Mouse (Mus musculus) right cerebral cortex, postnatal 10 days (tissue): ENCODE data around the gene Rasa4.
"Not testable (repeated sequence)": the region's sequence is repeated elsewhere in the genome, so short reads cannot be mapped to it uniquely, and the experiment has no call there.

Source experiments
- DNase-seq, 2 experiments: peaks; one replicate each; pipeline ENCODE4 v3.0.0; 2021; ENCODE audit warnings: low spot score in 2 of 2

Gene Rasa4

DNA sequence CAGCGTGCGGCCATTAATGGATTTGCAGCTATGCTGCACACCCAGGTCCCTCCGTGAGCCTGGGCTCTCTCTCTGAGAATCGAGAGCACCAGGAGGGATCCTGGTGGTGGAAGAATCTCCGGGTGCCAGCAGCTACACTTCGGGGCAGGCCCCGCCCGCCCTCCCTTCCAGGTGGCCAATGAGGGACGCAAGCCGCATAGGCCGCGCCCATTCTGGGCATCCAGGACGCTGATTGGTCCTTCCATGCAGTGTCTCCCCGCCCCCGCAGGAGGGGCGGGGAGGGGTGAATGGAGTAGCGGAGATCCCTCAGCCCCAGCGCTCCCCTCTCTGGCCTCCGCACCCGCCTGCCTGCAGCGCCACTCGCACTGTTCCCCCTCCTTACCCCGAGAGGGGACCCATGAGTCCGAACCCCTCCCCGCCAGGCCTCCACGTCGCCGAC is at the start of gene Rasa4:
TSS of gene Rasa4 (plus strand) at position 248 of the 439 bp plus-strand sequence.
- DNase-seq, result peak; percentile 97

DNA sequence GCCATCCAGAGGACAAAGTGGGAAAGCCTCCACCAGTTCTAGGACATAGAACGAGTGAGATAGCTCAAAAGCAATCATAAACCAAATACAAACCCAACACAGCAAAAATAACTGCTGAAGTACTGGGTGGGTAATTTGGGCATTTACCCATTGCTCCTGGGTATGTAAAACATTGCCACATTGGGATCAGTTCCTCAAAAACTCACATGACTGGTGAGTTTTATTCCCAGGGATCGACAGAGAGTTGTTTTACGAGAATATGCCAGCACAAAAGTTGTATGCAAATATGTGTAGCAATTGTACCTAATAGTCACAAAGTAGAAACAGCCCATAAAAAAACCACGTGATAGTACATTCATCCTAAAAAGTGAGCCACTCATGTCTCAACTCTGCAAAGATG is 48.8 kb upstream of the Rasa4 start:
- no peak for DNase-seq

DNA sequence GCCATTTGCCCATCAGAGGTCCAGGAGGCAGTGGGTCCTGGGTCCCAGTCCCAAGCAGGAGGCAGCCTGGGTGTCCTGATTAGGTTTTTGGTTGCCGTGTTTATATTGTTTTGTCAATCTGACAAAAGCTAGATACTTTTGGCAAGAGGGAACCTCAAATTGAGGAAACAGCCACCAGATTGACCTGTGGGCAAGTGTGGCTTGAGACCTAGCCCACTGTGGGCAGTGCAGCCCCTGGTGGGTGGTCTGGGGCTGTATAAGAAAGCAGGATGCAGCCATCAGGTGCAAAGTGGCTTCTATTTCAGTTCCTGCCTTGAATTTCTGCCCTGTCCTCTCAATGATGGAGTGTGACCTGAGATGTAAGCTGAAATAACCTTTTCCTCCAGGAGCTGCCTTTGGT is 48.4 kb upstream of the Rasa4 start:
- DNase-seq, result no peak

DNA sequence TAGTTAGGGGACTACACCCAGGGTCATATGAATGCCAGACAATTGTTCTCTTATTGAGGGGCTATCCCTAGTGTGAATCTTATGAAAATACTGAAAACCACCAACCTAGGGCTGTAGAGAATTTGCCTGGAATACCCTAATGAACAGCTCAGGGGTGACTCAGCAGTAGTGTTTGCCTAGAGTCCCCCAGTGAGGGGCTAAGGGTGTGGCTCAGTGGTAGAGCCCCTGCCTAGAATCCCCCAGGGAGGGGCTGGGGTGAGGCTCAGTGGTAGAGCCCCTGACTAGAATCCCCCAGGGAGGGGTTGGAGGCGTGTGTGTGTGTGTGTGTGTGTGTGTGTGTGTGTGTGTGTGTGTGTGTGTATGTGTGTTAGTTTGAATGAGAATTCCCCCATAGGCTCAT is 47.0 kb upstream of the Rasa4 start:
- no peak for DNase-seq

DNA sequence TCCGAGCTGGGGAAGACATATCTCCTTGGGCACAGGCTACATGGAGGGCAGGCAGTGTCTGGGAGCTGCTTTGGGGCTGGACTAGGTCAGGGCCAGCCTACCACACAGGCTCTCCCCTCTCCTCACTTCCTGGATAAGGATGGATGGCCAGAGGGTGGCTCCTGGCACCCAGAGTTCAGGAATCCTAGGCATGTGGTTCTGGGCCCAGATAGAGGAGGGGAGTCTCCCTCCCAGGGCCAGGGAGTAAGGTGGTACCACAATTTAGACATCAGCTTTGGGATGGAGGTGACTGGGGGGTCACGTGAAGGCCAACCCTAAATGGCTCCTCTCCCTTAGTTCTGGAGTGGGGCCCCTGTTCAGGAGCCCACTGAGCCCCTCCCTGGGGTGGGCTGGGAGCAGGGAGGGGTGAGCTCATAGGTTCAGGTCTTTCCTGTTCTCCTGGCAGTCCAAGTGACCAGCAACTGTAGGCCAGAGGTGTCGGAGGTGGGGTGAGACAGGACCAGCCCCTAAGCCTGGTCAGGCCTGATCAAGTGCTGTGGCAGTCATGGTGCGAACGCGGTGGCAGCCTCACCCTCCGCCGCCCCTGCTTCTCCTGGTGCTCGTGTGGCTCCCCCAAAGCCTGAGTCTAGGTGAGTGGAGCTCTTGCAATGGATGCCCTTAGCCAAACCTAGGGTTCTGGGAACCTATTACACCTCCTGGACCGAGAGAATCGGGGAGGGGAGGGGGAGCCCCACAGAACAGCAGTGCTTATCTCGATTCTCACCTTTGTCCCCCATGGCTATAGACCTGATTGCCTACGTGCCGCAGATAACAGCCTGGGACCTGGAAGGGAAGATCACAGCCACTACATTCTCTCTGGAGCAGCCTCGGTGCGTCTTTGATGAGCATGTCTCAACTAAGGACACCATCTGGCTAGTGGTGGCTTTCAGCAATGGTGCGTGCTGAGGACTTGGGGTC is 45.2 kb upstream of the Rasa4 start, which contains the start of gene Upk3b:
TSS of gene Upk3b (plus strand) at position 239 of the 957 bp plus-strand sequence.
- no peak for DNase-seq

DNA sequence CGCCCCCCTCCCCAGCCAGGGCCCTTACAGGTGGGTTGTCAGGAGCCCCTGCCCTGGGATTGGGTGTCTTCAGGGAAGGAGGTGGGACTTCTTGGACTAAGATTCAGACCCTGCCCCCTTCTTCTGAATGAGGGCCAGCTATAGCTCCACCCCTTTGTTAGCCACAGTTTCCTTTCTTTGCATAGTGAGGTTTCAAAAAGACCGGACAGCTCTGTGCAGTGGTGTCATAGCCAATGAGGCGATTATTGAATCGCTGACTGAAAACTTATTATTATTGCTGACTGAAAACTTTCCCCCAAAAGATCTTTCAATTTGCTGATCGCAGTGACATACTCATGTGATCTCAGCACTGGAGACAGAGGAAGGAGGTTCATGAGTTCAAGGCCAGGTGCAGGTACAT is 43.5 kb upstream of the Rasa4 start:
- no peak for DNase-seq

DNA sequence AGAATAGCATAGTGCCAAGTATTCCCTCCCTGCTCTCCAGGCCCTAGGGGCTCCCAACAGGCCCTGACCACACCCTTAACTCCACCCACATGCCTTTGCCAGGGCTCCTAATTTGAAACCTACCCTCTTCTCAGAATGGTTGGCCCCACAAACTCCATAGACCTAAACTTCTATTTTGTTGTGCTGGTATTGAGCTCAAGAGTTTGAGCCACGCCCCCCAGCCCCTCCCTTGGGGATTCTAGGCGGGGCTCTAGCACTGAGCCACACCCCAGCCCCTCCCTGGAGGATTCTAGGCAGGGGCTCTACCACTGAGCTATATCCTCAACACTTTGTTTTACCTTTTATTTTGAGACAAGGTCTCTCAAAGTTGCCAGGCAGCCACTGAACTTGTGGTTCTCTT is 42.5 kb upstream of the Rasa4 start:
- no peak for DNase-seq

DNA sequence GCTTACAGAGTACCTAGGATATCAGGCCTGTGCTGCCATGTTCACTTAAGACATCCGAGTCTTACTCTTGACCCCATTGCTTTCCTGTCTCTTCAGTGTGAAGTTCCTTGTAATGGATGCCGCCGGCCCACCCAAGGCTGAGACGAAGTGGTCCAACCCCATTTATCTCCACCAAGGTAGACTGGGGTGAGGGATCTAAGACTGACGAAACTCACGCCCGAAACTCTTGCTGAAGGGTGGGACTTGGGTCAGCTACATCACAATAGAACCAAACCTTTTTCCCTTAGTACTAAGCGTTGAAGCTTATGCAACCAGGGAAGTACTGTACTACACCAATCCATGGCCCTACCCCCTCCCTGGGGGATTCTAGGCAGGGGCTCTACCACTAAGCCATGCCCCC is 42.0 kb upstream of the Rasa4 start:
- no peak for DNase-seq

DNA sequence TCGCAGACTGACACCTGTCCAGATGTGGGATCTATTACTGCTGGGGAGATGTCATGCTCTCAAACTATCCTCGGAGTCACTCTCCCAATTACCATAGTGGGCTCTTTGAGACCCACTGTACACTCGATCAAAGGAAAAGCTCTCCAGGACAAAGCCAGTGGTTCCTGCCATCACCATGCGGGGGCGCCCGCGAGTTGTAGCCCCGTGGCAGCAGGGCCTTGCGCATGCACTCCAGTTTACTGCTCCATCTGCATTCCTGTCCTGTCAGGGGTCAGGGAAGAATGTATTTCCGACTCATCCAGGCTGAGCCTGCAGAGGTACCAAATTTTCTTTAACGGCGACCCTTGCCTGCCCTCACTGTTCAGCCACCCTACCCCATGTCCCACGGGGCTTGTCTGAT is 38.9 kb upstream of the Rasa4 start:
- DNase-seq, result no peak

DNA sequence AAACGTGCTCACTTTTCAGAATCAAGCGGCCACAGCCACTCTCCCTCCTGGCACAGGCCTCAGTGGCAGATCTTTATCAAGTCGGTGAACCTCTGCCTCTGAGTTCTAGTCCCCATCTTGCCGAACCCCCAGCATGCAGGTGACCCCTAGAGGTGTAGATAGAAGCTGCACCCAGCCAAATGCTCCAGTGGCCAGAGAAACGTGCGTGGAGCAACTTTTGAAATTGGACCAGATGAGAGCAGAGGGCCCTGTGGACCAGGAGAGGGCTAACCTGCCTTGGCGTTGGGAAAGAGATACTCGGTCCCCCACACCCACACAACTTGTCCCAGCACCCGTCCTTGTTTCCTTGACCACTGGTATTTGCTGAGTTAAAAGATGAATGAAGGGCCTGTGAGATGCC is 38.3 kb upstream of the Rasa4 start:
- DNase-seq, result no peak

DNA sequence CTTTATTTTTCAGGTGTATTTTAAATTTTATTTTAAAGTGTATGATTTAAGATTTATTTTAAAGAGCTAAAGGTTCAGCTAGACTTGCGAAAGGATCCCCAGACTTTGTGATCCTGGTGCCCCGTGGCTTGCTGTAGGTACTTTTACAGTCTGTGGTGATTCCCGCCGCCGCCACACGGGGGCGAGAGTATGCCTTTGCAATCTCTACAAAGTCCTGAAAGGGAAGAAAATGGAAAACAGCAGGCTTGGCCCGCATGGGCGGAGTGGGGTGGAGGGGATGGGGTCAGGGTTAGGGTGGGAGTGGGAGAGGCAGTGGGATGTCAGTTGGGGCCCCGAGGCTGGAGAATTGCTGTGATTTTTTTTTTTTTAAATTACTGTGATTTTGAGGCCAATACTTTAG is 37.7 kb upstream of the Rasa4 start:
- peak; percentile 74 to 88 for DNase-seq

DNA sequence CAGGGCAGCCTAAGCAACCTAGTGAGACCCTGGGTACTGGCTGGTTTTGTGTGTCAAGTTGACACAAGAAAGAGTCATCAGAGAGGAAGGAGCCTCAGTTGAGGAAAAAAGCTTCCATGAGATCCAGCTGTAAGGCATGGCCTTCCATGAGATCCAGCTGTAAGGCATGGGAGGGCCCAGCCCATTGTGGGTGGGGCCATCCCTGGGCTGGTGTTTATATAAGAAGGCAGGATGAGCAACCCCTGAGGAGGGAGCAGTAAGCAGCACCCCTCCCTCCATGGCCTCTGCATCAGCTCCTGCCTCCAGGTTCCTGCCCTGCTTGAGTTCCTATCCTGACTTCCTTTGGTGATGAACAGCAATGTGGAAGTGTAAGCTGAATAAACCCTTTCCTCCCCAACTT is 35.2 kb upstream of the Rasa4 start:
- not testable (repeated sequence) for DNase-seq

DNA sequence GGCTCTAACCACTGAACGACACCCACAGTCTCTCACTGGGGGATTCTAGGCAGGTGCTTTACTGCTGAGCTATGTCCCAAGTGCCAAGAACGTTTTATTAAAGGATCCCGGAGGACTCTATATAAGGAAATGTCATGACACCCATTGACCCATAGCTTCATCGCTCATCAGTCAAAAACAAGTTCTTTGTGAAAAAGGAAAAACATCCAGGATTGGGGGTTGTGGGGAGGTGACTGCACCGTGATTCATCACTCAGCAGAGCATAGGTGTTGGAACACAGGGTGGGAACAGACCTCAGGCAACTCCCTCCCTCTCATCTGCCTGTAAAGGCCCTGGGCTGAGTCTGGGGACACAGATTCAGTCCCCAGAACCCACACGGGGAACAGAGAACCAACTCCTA is 33.8 kb upstream of the Rasa4 start:
- DNase-seq, result no peak

DNA sequence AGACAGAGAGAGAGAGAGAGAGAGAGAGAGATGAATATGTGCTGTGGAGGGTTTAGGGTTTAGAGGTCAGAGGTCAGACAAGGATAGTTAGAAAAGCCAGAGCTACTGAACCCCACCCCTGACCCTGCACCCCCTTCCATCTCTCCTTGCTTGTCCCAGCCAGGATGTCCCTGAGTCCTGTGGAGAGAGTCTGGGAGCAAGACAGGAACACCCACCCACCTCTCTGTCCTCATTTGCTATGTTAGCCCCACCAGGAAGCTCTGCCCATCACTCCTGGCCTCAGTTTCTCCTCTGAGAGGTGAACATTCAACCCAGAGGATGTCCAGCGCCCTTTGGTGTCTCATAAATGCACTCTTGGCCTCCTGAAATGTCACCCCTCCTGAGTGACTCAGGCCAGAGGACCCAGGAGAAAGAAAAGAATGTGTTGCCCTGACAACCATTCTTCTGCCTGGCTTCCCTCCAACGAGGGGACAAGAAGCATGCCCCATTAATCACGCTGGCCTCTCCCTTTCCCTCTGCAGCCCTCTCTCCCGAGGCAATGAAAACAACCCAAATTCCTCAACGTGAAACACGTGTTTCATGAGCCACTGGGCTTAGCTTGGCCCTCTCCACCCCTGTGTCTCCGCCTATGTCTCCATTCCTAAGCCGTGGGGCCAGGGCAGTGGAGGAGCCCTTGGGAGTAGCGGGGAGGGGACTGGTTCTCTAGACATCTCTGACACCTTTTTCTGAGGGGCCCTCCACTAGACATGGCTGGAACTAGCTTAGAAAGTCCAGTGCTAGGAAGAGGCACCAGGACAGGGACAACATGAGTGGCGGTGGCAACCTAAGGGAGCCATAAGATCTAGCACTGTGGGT is 32.3 kb upstream of the Rasa4 start:
- peak; percentile 39 to 55 for DNase-seq

DNA sequence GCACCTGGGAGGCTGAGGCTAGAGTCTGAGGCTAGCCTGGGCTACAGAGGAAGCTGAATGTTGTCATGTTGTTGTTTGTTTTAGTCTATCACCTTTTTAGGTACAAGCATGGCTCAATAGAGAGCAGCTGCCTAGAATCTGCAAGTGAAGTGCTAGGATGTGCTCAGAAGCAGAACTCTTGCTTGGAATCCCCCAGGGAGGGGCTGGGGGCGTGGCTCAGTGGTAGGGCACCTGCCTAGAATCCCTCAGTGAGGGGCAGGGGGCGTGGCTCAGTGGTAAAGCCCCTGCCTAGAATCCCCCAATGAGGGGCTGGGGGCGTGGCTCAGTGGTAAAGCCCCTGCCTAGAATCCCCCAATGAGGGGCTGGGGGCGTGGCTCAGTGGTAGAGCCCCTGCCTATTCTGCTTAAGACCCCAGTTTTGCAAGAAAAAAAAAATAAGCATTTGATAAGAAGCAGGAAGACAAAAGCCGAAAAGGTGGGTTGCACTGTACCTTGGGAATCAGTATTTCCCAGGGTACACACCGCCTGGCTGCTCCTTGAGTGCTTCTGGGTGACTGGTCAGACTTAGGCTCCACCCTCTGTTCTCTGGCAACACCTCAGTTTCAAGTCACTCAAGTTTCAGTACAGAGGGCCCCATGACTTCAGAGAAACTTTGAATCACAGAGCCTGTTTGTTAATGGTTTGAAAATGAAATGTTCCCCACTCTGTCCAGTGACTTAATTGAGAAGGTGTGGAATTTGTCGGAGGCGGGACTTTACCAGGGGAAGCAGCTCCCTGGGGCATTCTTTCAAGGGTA is 30.7 kb upstream of the Rasa4 start:
- no peak for DNase-seq

DNA sequence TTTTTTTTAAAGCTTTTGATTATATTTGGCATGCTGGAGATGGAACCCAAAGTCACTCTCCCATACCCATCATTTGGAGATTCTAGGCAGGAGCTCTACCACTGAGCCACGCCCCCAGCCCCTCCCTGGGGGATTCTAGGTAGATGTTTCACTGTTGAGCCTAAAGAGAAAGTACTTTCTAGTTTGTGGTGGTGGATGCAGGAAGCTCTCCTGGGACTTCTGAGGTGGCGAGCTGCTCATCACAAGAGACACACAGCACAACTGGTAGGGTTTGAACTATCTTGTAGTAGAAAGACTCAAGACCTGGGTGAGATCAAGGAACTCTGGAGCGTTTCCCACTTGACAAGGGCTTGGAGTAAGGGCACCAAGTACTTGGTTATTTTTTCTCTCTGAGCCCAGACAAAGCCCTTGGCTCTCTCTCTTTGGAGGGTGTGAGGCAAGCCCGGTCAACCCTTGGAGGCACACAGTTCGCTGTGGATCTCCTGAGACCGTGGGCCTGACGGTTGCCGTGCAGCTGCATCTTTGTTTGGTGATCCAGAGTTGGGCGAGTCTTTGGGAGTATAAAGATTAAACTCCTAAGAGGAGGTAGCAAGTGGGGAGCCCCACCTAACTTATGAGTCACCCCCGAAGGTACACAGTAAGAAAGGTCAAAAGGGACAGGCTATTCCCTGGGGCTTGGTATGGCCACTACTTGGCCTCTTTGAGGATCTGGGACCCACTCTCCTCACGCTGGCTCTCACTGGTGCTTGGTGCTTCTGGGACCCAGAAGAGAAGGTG is 29.2 kb upstream of the Rasa4 start, which contains the start of gene Upk3bl:
TSS of gene Upk3bl (plus strand) at position 192 of the 777 bp plus-strand sequence.
- no peak for DNase-seq

DNA sequence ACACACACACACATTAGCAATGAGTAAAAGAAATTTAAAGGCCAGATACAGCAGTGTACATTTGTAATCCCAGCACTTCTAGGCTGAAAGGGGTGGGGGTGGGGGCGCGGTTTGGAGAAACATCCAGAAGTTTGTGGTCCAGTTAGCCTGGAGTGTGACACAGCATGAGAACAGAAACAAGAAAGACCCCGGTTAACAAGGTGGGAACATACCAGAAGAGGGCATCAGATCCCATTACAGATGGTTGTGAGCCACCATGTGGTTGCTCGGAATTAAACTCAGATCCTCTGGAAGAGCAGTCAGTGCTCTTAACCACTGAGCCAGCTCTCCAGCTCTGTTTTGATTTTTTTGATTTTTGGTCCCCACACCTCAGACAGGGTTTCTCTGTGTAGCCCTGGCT is 27.7 kb upstream of the Rasa4 start:
- DNase-seq, result no peak

DNA sequence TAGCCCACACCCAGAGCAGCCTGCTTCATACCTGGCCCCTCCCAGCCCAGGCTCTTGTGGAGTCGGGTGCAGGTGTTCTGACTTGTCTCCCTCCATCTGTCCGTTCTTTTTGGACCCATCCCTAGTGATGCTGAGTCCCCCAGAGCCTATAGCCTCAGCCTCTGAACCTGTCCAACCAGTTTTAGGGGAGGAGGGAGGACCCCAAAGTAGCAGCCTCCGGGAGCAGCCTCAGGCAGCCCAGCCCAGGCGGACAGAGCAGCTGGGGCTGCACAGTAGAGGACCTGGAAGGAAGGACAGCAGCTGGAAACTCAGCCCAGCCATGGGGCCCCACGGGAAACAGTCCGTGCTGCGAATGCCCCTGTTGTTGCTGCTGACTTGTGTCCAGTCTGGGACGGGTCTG is 26.6 kb upstream of the Rasa4 start:
- DNase-seq, result no peak

DNA sequence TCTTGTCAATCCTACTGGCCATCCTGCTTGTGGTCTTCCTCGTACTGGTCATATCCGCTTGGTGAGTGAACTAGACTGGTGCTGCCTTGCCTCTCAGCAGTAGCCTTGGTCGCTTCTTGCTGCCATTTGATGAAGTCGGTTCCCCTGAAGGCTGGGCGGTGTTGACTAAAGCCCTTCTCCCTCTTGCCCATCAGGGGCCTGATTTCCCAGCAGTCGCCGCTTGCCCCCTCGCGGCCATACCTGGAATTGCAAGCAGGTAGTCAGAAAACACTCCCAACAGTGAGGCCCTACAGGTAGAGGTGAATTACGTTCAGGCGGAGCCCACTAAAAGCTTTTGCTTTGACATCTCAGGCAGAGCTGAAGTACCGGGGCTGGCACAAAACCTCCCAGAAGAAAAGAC is 22.1 kb upstream of the Rasa4 start:
- DNase-seq, result peak; percentile 70 to 82

DNA sequence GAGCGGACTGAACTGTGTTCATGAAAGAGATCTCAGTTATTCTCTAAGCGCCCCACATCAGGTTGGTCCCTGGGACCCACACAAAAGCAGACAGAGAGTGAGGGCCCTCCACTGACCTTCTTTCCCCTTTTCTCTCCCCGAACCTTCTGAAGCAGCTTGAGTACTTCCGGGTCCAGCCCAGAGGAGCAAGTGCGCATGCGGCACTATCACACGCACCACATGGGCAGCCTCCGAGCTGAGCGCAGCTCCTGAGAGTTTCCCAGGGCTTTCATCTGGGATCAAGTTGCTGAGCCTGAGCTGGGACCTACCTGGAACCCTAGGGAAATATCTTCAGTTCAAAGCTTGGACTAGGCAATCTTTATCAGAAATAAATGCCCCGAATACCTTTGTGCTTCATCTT is 19.8 kb upstream of the Rasa4 start:
- DNase-seq, result no peak
